Mouse (Mus musculus): Measurements from ENCODE around the gene Eif2b3. TPM values are rescaled to one million over a fixed set of nuclear protein-coding genes. Genes with fewer than 3 reads are reported as not detected.

Gene Eif2b3
- total RNA-seq, 2 experiments from 2014 or later: 56.7 to 61.4 TPM

GRCm38 (mm10) chr4:117010231-117010630 is 9.0 kb upstream of the Eif2b3 start:
- no peak for ATAC-seq (replicated peaks; ENCODE audit: low FRiP score, low TSS enrichment, poor library complexity, severe bottlenecking)

GRCm38 (mm10) chr4:117013596-117013995 is 5.6 kb upstream of the Eif2b3 start:
- ATAC-seq (replicated peaks; ENCODE audit: low FRiP score, low TSS enrichment, poor library complexity, severe bottlenecking): no peak

GRCm38 (mm10) chr4:117014901-117015415 is 4.2 kb upstream of the Eif2b3 start:
- no peak for ATAC-seq (replicated peaks; ENCODE audit: low FRiP score, low TSS enrichment, poor library complexity, severe bottlenecking)

GRCm38 (mm10) chr4:117017738-117018137 is 1.5 kb upstream of the Eif2b3 start:
- ATAC-seq (replicated peaks; ENCODE audit: low FRiP score, low TSS enrichment, poor library complexity, severe bottlenecking): no peak; the same call in 1 of the 2 replicates

- no peak for ATAC-seq (replicated peaks; ENCODE audit: low FRiP score, low TSS enrichment, poor library complexity, severe bottlenecking)
These were observed 875 bp upstream of the Eif2b3 start for GRCm38 (mm10) chr4:117018327-117018726.

GRCm38 (mm10) chr4:117023469-117023868 is 4.3 kb downstream of the Eif2b3 start:
- no peak for ATAC-seq (replicated peaks; ENCODE audit: low FRiP score, low TSS enrichment, poor library complexity, severe bottlenecking)

GRCm38 (mm10) chr4:117031105-117031504 is 11.9 kb downstream of the Eif2b3 start:
- peak; percentile 37 for ATAC-seq (replicated peaks; ENCODE audit: low FRiP score, low TSS enrichment, poor library complexity, severe bottlenecking)

- ATAC-seq (replicated peaks; ENCODE audit: low FRiP score, low TSS enrichment, poor library complexity, severe bottlenecking): no peak
These were observed 20.9 kb downstream of the Eif2b3 start for GRCm38 (mm10) chr4:117039925-117040687.

- ATAC-seq (replicated peaks; ENCODE audit: low FRiP score, low TSS enrichment, poor library complexity, severe bottlenecking): no peak
These were observed 21.6 kb downstream of the Eif2b3 start for GRCm38 (mm10) chr4:117040791-117041190.

- no peak for ATAC-seq (replicated peaks; ENCODE audit: low FRiP score, low TSS enrichment, poor library complexity, severe bottlenecking)
These were observed 22.1 kb downstream of the Eif2b3 start for GRCm38 (mm10) chr4:117041283-117041721.

GRCm38 (mm10) chr4:117048836-117049235 is 29.6 kb downstream of the Eif2b3 start:
- no peak for ATAC-seq (replicated peaks; ENCODE audit: low FRiP score, low TSS enrichment, poor library complexity, severe bottlenecking)

GRCm38 (mm10) chr4:117049485-117049884 is 30.3 kb downstream of the Eif2b3 start:
- no peak for ATAC-seq (replicated peaks; ENCODE audit: low FRiP score, low TSS enrichment, poor library complexity, severe bottlenecking)

GRCm38 (mm10) chr4:117052626-117053025 is 33.4 kb downstream of the Eif2b3 start:
- no peak for ATAC-seq (replicated peaks; ENCODE audit: low FRiP score, low TSS enrichment, poor library complexity, severe bottlenecking)

- no peak for ATAC-seq (replicated peaks; ENCODE audit: low FRiP score, low TSS enrichment, poor library complexity, severe bottlenecking)
These were observed 34.8 kb downstream of the Eif2b3 start for GRCm38 (mm10) chr4:117053956-117054355.

- ATAC-seq (replicated peaks; ENCODE audit: low FRiP score, low TSS enrichment, poor library complexity, severe bottlenecking): peak; percentile 81
These were observed 36.9 kb downstream of the Eif2b3 start for GRCm38 (mm10) chr4:117056102-117056501.

- peak; percentile 31; the same call in 1 of the 2 replicates for ATAC-seq (replicated peaks; ENCODE audit: low FRiP score, low TSS enrichment, poor library complexity, severe bottlenecking)
These were observed 37.3 kb downstream of the Eif2b3 start for GRCm38 (mm10) chr4:117056514-117056913.

GRCm38 (mm10) chr4:117058512-117058911 is 39.3 kb downstream of the Eif2b3 start:
- peak; percentile 67 for ATAC-seq (replicated peaks; ENCODE audit: low FRiP score, low TSS enrichment, poor library complexity, severe bottlenecking)

- ATAC-seq (replicated peaks; ENCODE audit: low FRiP score, low TSS enrichment, poor library complexity, severe bottlenecking): no peak
These were observed 43.6 kb downstream of the Eif2b3 start for GRCm38 (mm10) chr4:117062700-117063390.

GRCm38 (mm10) chr4:117068035-117068434 is 48.8 kb downstream of the Eif2b3 start:
- no peak for ATAC-seq (replicated peaks; ENCODE audit: low FRiP score, low TSS enrichment, poor library complexity, severe bottlenecking)

- ATAC-seq (replicated peaks; ENCODE audit: low FRiP score, low TSS enrichment, poor library complexity, severe bottlenecking): no peak
These were observed 50.4 kb downstream of the Eif2b3 start for GRCm38 (mm10) chr4:117069647-117070046.

Data from megakaryocyte-erythroid progenitor cell, adult 5-6 weeks (primary cell).